Mouse (Mus musculus): ENCODE measurements around the gene Slc13a5. TPM values are rescaled to one million over a fixed set of nuclear protein-coding genes. Genes with fewer than 3 reads are reported as not detected.

Slc13a5 gene
- not detected in 2 replicates for polyA plus RNA-seq (2014; fragmentation: Nextera tagmentation; extraction: Ambion mirVana)

GRCm38 (mm10) chr11:72266960-72267560 is at the start of gene Slc13a5:
Gene Slc13a5, minus strand, starts transcription at chr11:72267222.
- Histone ChIP-seq H3K9me3 (ENCODE audit: control insufficient read depth, low read length) (no peaks in the 10 kb centered on the region), H3K27me3 (replicated peaks; ENCODE audit: control insufficient read depth, insufficient read depth, low read length) (peaks cover 48% of the 10 kb centered on the region), H3K4me1 (replicated peaks; ENCODE audit: control insufficient read depth, insufficient read depth, low read length) (no peaks in the 10 kb centered on the region; the same call in 1 of the 2 replicates), H3K36me3 (ENCODE audit: control insufficient read depth, insufficient read depth, low read length) (no peaks in the 10 kb centered on the region), H3K9ac (ENCODE audit: low read depth, low read length) (no peak within 1 kb of the TSS), H3K27ac (ENCODE audit: low read depth, low read length) (no peak within 1 kb of the TSS), H3K4me2 (peak within 1 kb of the TSS; percentile 72), H3K4me3 (ENCODE audit: low read depth, low read length) (peak within 1 kb of the TSS; percentile 41)
- ATAC-seq (replicated peaks; ENCODE audit: low FRiP score) (no peak), DNase-seq (ENCODE audit: low spot score) (peak; percentile 40)
- WGBS = 6% methylated on average over 36 of the region's 36 CpGs

- H3K9me3 ChIP-seq (ENCODE audit: control insufficient read depth, low read length) = no peaks in the 10 kb centered on the region
- WGBS = 12% methylated on average over 42 of the region's 42 CpGs
- H3K9ac ChIP-seq (ENCODE audit: low read depth, low read length) = no peak within 1 kb of the TSS
- peak within 1 kb of the TSS; percentile 17 for H3K4me3 ChIP-seq (ENCODE audit: low read depth, low read length)
- ATAC-seq (replicated peaks; ENCODE audit: low FRiP score) (no peak), DNase-seq (ENCODE audit: low spot score) (no peak)
- H3K4me1 ChIP-seq (replicated peaks; ENCODE audit: control insufficient read depth, insufficient read depth, low read length) = no peaks in the 10 kb centered on the region; the same call in 1 of the 2 replicates
- H3K4me2 ChIP-seq = peak within 1 kb of the TSS; percentile 43
- H3K27me3 ChIP-seq (replicated peaks; ENCODE audit: control insufficient read depth, insufficient read depth, low read length) = peaks cover 26% of the 10 kb centered on the region
- H3K27ac ChIP-seq (ENCODE audit: low read depth, low read length) = no peak within 1 kb of the TSS
- H3K36me3 ChIP-seq (ENCODE audit: control insufficient read depth, insufficient read depth, low read length) = no peaks in the 10 kb centered on the region
These were observed 47.3 kb upstream of the Slc13a5 start, which contains the start of gene Fbxo39 for GRCm38 (mm10) chr11:72314151-72314895. Gene Fbxo39, plus strand, starts transcription at chr11:72314444.

GRCm38 (mm10) chr11:72311355-72312001 is 44.5 kb upstream of the Slc13a5 start:
- Histone ChIP-seq H3K4me2 (no peak overlapping the region), H3K4me1 (replicated peaks; ENCODE audit: control insufficient read depth, insufficient read depth, low read length) (no peaks in the 10 kb centered on the region; the same call in 1 of the 2 replicates), H3K9ac (ENCODE audit: low read depth, low read length) (no peak overlapping the region), H3K9me3 (ENCODE audit: control insufficient read depth, low read length) (no peaks in the 10 kb centered on the region), H3K27ac (ENCODE audit: low read depth, low read length) (no peak overlapping the region), H3K27me3 (replicated peaks; ENCODE audit: control insufficient read depth, insufficient read depth, low read length) (peaks cover 26% of the 10 kb centered on the region), H3K4me3 (ENCODE audit: low read depth, low read length) (no peak overlapping the region), H3K36me3 (ENCODE audit: control insufficient read depth, insufficient read depth, low read length) (no peaks in the 10 kb centered on the region)
- no peak for ATAC-seq (replicated peaks; ENCODE audit: low FRiP score)
- 74% methylated on average over 10 of the region's 10 CpGs for WGBS
- no peak for DNase-seq (ENCODE audit: low spot score)

GRCm38 (mm10) chr11:72310491-72310890 is 43.5 kb upstream of the Slc13a5 start:
- Histone ChIP-seq H3K9ac (ENCODE audit: low read depth, low read length) (no peak overlapping the region), H3K4me2 (no peak overlapping the region), H3K27ac (ENCODE audit: low read depth, low read length) (no peak overlapping the region), H3K27me3 (replicated peaks; ENCODE audit: control insufficient read depth, insufficient read depth, low read length) (peaks cover 24% of the 10 kb centered on the region), H3K4me1 (replicated peaks; ENCODE audit: control insufficient read depth, insufficient read depth, low read length) (no peaks in the 10 kb centered on the region; the same call in 1 of the 2 replicates), H3K4me3 (ENCODE audit: low read depth, low read length) (no peak overlapping the region), H3K9me3 (ENCODE audit: control insufficient read depth, low read length) (no peaks in the 10 kb centered on the region), H3K36me3 (ENCODE audit: control insufficient read depth, insufficient read depth, low read length) (no peaks in the 10 kb centered on the region)
- DNase-seq (ENCODE audit: low spot score) (no peak), ATAC-seq (replicated peaks; ENCODE audit: low FRiP score) (no peak)
- WGBS = 54% methylated on average over 4 of the region's 4 CpGs

GRCm38 (mm10) chr11:72308982-72309381 is 42.0 kb upstream of the Slc13a5 start:
- Histone ChIP-seq H3K9ac (ENCODE audit: low read depth, low read length) (no peak overlapping the region), H3K4me3 (ENCODE audit: low read depth, low read length) (no peak overlapping the region), H3K9me3 (ENCODE audit: control insufficient read depth, low read length) (no peaks in the 10 kb centered on the region), H3K27ac (ENCODE audit: low read depth, low read length) (no peak overlapping the region), H3K4me1 (replicated peaks; ENCODE audit: control insufficient read depth, insufficient read depth, low read length) (no peaks in the 10 kb centered on the region), H3K4me2 (no peak overlapping the region), H3K36me3 (ENCODE audit: control insufficient read depth, insufficient read depth, low read length) (no peaks in the 10 kb centered on the region), H3K27me3 (replicated peaks; ENCODE audit: control insufficient read depth, insufficient read depth, low read length) (peaks cover 9% of the 10 kb centered on the region)
- ATAC-seq (replicated peaks; ENCODE audit: low FRiP score) (no peak), DNase-seq (ENCODE audit: low spot score) (no peak)
- WGBS = 36% methylated on average over 2 of the region's 2 CpGs

- Histone ChIP-seq H3K9me3 (ENCODE audit: control insufficient read depth, low read length) (no peaks in the 10 kb centered on the region), H3K27me3 (replicated peaks; ENCODE audit: control insufficient read depth, insufficient read depth, low read length) (no peaks in the 10 kb centered on the region; the same call in 1 of the 2 replicates), H3K9ac (ENCODE audit: low read depth, low read length) (no peak overlapping the region), H3K27ac (ENCODE audit: low read depth, low read length) (no peak overlapping the region), H3K4me1 (replicated peaks; ENCODE audit: control insufficient read depth, insufficient read depth, low read length) (no peaks in the 10 kb centered on the region), H3K4me3 (ENCODE audit: low read depth, low read length) (no peak overlapping the region), H3K4me2 (no peak overlapping the region), H3K36me3 (ENCODE audit: control insufficient read depth, insufficient read depth, low read length) (no peaks in the 10 kb centered on the region)
- WGBS = 73% methylated on average over 5 of the region's 5 CpGs
- ATAC-seq (replicated peaks; ENCODE audit: low FRiP score) = no peak
- DNase-seq (ENCODE audit: low spot score) = no peak
These were observed 40.4 kb upstream of the Slc13a5 start for GRCm38 (mm10) chr11:72307461-72307860.

GRCm38 (mm10) chr11:72302230-72302629 is 35.2 kb upstream of the Slc13a5 start:
- 81% methylated on average over 7 of the region's 7 CpGs for WGBS
- H3K4me3 ChIP-seq (ENCODE audit: low read depth, low read length) = no peak overlapping the region
- no peak for ATAC-seq (replicated peaks; ENCODE audit: low FRiP score)

GRCm38 (mm10) chr11:72301334-72301733 is 34.3 kb upstream of the Slc13a5 start, which contains the start of gene Xaf1:
Gene Xaf1, plus strand, starts transcription at chr11:72301629.
- Histone ChIP-seq H3K27ac (ENCODE audit: low read depth, low read length) (no peak within 1 kb of the TSS), H3K4me1 (replicated peaks; ENCODE audit: control insufficient read depth, insufficient read depth, low read length) (no peaks in the 10 kb centered on the region), H3K36me3 (ENCODE audit: control insufficient read depth, insufficient read depth, low read length) (no peaks in the 10 kb centered on the region), H3K9ac (ENCODE audit: low read depth, low read length) (no peak within 1 kb of the TSS; the same call in 1 of the 2 replicates), H3K27me3 (replicated peaks; ENCODE audit: control insufficient read depth, insufficient read depth, low read length) (no peaks in the 10 kb centered on the region), H3K4me2 (peak within 1 kb of the TSS; percentile 30), H3K9me3 (ENCODE audit: control insufficient read depth, low read length) (no peaks in the 10 kb centered on the region), H3K4me3 (ENCODE audit: low read depth, low read length) (peak within 1 kb of the TSS; percentile 16; the same call in 1 of the 2 replicates)
- no peak for ATAC-seq (replicated peaks; ENCODE audit: low FRiP score)
- no peak for DNase-seq (ENCODE audit: low spot score)
- 16% methylated on average over 6 of the region's 6 CpGs for WGBS

More at GRCm38 (mm10) chr11:72302230-72302629, 35.2 kb upstream of the Slc13a5 start:
- no peaks in the 10 kb centered on the region for H3K4me1 ChIP-seq (replicated peaks; ENCODE audit: control insufficient read depth, insufficient read depth, low read length)
- H3K9me3 ChIP-seq (ENCODE audit: control insufficient read depth, low read length) = no peaks in the 10 kb centered on the region
- H3K4me2 ChIP-seq = no peak overlapping the region; the same call in 1 of the 2 replicates
- DNase-seq (ENCODE audit: low spot score) = no peak
- H3K9ac ChIP-seq (ENCODE audit: low read depth, low read length) = no peak overlapping the region
- no peaks in the 10 kb centered on the region for H3K27me3 ChIP-seq (replicated peaks; ENCODE audit: control insufficient read depth, insufficient read depth, low read length)
- H3K27ac ChIP-seq (ENCODE audit: low read depth, low read length) = no peak overlapping the region
- H3K36me3 ChIP-seq (ENCODE audit: control insufficient read depth, insufficient read depth, low read length) = no peaks in the 10 kb centered on the region
